Mouse (Mus musculus): ENCODE results near the gene Atp6v0e.
A peak's percentile ranks its signal among the peaks of the same experiment; 100 is the strongest.

Atp6v0e gene

GRCm38 (mm10) chr17:26640286-26640740, 22.7 kb upstream of the Atp6v0e start:
- DNase-seq: no peak

DNA sequence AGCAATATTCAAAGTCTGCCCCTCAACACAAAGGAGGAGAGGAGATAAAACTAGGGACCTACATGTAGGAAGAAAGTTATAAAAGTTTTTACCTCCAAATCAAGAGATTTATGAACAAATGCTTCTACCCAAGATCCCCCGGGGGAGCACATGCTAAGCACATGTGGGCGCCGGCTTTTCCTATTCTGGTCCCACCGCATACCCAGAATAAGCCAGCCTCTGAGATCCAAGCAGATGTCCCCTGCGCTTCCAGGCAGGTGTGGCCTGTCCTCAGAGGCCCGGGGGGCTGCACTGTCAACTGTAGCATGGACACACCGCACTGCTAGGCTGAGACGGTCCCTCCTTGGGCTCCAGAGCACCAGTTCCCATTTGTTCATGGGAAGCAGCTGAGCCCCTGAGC, 19.6 kb upstream of the Atp6v0e start:
- no peak for DNase-seq

- DNase-seq: no peak
These were observed 19.0 kb upstream of the Atp6v0e start for GRCm38 (mm10) chr17:26643993-26644392.

DNA sequence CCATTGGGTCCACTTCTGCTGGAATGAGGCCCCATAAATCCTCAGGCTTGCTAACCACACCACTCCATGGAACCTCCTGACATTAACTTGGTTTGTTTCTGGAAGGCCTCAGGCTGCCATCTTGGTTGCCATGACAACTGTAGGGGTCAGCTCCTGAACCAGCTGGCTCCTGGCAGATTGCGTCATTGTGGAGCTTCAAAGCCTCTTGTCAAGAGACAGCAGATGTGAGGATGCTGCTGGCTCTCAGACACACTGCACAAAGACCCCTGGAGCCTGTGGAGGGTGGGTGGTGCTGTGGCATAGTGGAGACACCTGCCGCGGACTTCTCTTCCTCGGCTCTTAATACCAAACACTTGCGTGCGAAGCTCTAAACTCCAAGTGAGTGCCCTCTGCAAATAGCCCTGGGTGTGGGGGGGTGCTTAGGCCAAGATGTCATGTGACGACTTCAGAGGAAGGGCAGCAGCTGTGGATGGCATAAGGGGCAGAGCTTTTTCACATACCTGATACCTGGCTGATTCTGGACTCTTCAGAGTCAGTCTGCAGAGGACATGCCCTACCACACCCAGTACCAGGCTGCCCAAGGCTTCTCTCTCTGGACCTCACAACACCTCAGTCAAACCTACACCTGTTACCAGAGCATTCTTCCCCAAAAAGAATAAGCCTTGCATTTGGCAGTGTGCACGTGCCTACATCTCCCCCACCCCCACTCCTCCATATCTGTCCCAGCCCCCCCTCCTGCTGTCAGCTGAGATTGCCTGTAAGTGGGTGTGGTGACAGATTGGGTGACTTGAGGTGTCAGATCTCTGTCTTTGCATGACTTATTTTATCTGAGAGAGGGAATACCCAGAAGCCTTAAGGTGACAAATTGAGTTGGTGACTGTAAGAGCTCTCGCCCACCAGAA, 18.3 kb upstream of the Atp6v0e start:
- peak; percentile 81 for DNase-seq

- no peak for DNase-seq
These were observed 17.6 kb upstream of the Atp6v0e start for GRCm38 (mm10) chr17:26645411-26645854.

GRCm38 (mm10) chr17:26647283-26647682, 15.7 kb upstream of the Atp6v0e start:
- no peak for DNase-seq

GRCm38 (mm10) chr17:26649565-26649964, 13.5 kb upstream of the Atp6v0e start:
- no peak for DNase-seq

GRCm38 (mm10) chr17:26650451-26651363, 12.3 kb upstream of the Atp6v0e start:
- no peak for DNase-seq

- peak; percentile 52 for DNase-seq
These were observed 4.0 kb upstream of the Atp6v0e start for GRCm38 (mm10) chr17:26658854-26659572.

DNA sequence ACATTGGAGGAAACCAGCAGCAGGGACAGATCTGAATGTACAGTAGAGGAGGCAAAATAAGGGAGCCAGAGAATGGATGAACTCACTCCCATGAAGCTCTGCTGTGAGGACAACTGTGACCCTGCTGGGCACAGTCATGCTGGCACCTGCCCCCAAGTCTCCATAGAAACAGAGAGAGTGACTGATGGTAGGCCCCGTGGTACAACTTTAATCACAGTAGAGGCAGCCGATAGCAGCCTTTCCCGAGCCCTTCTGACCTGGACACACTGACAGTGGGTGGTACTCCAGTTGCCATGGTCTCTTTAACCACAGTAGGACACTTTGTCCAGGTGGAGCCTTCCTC, 3.5 kb upstream of the Atp6v0e start:
- no peak for DNase-seq

DNA sequence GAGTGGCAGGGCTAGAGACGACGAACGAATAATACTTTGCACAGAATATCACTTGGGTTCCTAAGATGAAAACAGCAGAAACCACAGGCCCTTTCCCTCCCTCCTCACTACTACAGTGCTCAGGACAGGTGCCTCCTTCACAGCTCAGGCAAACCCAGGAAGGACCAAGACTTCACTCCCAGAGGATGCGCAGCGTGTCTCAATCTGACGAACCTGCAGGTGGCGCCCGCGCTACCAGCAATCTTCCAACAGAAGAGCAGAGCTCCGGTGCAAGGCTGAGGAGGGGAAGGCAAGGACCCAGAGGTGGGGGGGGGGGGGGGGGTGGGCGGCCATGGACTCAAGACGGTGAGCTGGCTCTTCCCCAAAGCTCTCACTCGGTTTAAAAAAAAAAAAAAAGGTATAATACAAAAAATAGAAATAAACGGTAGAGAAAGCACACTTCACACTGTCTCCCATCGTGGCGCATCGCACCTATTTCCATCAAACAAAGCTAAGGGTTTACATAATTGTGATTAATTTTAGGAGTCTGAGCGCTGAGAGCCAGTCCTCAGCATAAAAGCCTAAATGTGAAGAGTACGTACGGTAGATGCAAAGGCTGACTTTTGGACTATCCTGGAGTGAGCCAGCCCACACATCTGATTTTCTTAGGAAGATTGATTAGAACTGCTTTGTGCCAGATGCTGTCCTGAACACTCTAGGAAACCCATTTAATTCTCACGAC, 2.7 kb upstream of the Atp6v0e start:
- DNase-seq: peak; percentile 87

GRCm38 (mm10) chr17:26662204-26662603, 827 bp upstream of the Atp6v0e start:
- DNase-seq: no peak

- no peak for DNase-seq
These were observed 2.6 kb downstream of the Atp6v0e start for GRCm38 (mm10) chr17:26665600-26665999.

DNA sequence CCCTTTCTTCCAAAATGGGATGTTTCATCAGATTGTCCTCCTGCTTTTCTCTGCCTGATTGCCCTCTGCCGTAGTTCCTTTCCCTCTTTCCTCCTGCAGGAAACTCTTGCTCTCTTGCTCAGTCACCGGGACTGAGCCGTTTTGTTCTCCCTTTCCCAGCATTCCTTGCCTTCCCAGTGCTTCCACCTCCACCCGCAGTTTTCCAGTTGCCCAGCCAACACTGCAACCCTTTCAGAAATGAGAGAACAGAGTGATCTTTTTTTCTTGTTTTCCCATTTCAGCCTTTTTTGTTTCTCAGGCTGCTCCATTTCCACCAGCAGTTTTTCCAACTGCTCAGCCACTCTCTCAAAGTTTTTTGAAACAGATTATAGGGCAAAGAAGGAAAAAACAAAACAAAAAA, 8.2 kb downstream of the Atp6v0e start:
- DNase-seq: no peak

- no peak for DNase-seq
These were observed 12.8 kb downstream of the Atp6v0e start for GRCm38 (mm10) chr17:26675845-26676244.

DNA sequence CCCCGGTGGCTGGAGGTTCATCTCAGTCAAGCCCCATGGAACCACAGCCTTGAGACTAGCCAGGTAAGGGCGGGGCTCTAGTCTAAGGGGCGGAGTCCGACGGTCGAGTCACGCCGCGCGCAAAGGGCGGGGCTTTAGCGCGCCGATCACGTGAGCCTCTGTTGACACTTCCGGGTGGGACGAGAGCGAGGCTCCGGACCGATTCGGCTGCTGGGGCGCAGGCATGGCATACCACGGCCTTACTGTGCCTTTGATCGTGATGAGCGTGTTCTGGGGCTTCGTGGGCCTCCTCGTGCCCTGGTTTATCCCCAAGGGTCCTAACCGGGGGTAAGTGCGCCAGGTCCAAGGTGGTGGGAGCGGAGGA, 13.2 kb downstream of the Atp6v0e start:
- DNase-seq: peak; percentile 93

- no peak for DNase-seq
These were observed 13.8 kb downstream of the Atp6v0e start for GRCm38 (mm10) chr17:26676616-26677376.

GRCm38 (mm10) chr17:26677711-26678637, 14.9 kb downstream of the Atp6v0e start:
- DNase-seq: no peak

DNA sequence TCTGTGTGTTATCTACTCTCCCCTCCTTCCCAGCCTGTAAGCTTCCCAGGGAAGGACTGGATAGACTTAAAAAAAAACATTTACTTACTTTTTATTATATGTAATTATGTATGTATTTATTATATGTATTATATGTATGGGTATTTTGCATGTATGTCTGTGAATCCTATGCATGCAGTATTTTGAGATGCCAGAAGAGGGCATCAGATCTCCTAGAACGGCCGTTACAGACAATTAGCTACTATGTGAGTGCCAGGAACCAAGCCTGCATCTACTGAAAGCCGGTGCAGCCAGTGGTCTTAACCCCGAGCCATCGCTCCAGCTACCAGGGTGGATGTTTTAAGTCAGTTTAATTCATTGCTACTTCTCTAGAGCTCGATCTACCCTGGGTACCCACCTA, 18.2 kb downstream of the Atp6v0e start:
- no peak for DNase-seq

GRCm38 (mm10) chr17:26686334-26687000, 23.4 kb downstream of the Atp6v0e start:
- DNase-seq: no peak

Measured in retina, postnatal 1 day (tissue).